Mouse (Mus musculus): Measurements from ENCODE around the gene Ptprd. TPM values are rescaled to one million over a fixed set of nuclear protein-coding genes. Genes with fewer than 3 reads are reported as not detected.

Ptprd gene
- polyA plus RNA-seq, 1 experiment from 2014 or later, result 46.2 TPM

GRCm38 (mm10) chr4:76344059-76344458 lies 1867.7 kb downstream of the Ptprd start:
- H3K9ac ChIP-seq (ENCODE audit: low read depth, low read length), result no peak overlapping the region
- H3K4me1 ChIP-seq (ENCODE audit: control insufficient read depth, insufficient read depth, low read length), result no peaks in the 10 kb centered on the region
- H3K36me3 ChIP-seq (ENCODE audit: control insufficient read depth, insufficient read depth, low read length), result no peaks in the 10 kb centered on the region
- WGBS, result 68% methylated on average over 3 of the region's 3 CpGs
- no peaks in the 10 kb centered on the region for H3K27me3 ChIP-seq (replicated peaks; ENCODE audit: control insufficient read depth, insufficient read depth, low read length)
- H3K9me3 ChIP-seq (ENCODE audit: control insufficient read depth, low read length), result no peaks in the 10 kb centered on the region
- ATAC-seq (ENCODE audit: low read depth) (no peak), DNase-seq (ENCODE audit: low spot score) (no peak)
- no peak overlapping the region for H3K27ac ChIP-seq (replicated peaks; ENCODE audit: low read depth, low read length)
- no peak overlapping the region for H3K4me2 ChIP-seq (ENCODE audit: low read depth, low read length)
- H3K4me3 ChIP-seq (ENCODE audit: low read depth, low read length), result no peak overlapping the region

DNA sequence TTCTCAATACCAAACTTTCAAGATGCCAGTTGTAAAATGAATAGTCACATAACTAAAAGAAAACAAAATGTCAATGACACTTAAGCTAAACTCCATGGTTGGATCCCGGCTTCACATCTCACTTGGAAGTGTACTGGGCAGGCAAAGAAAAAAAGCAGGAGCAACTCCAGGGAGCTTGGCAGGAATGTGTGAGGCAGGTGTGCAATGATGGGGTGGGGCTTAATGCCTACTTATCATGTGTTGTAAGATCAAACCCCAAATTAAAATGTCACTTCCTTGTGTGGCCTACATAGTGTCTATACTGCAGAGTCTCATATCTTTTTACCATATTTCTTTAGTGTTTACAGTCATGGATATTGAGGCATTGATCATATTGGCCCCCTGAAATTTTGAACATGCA lies 1873.8 kb downstream of the Ptprd start:
- Histone ChIP-seq H3K9me3 (ENCODE audit: control insufficient read depth, low read length) (no peaks in the 10 kb centered on the region), H3K4me3 (ENCODE audit: low read depth, low read length) (no peak overlapping the region), H3K36me3 (ENCODE audit: control insufficient read depth, insufficient read depth, low read length) (no peaks in the 10 kb centered on the region), H3K4me2 (ENCODE audit: low read depth, low read length) (no peak overlapping the region), H3K4me1 (ENCODE audit: control insufficient read depth, insufficient read depth, low read length) (no peaks in the 10 kb centered on the region), H3K27me3 (replicated peaks; ENCODE audit: control insufficient read depth, insufficient read depth, low read length) (no peaks in the 10 kb centered on the region), H3K9ac (ENCODE audit: low read depth, low read length) (no peak overlapping the region), H3K27ac (replicated peaks; ENCODE audit: low read depth, low read length) (no peak overlapping the region)
- DNase-seq (ENCODE audit: low spot score), result no peak
- ATAC-seq (ENCODE audit: low read depth), result no peak
- WGBS, result 78% methylated on average over 1 of the region's 1 CpGs

DNA sequence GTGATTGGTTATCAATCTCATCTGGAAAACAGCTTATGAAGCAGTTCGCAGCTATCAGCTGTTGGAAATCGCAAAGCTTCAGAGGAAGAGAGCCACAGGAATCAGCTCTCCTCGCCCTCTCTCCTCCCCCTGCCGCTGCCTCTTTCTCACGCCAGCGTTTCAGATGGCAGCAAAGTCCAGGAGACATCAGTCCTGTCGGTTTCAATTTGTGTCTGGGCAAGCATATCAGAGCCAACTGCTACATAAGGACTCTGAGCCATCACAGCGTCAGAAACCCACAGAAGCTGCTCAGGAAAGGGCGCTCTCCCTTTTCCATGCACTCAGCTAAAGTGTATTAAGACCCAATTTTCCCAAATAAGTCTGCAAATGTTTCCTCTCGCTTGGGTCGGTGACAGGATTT lies 1884.4 kb downstream of the Ptprd start:
- peak; percentile 68; the same call in 1 of the 2 replicates for ATAC-seq (ENCODE audit: low read depth)
- Histone ChIP-seq H3K4me3 (ENCODE audit: low read depth, low read length) (0 out of 2 replicates have a peak overlapping the region, but pooled peaks have one; percentile 13), H3K27ac (replicated peaks; ENCODE audit: low read depth, low read length) (no peak overlapping the region; the same call in 1 of the 2 replicates)

GRCm38 (mm10) chr4:76325646-76326045 lies 1886.1 kb downstream of the Ptprd start:
- H3K4me2 ChIP-seq (ENCODE audit: low read depth, low read length), result no peak overlapping the region
- DNase-seq (ENCODE audit: low spot score) (no peak), ATAC-seq (ENCODE audit: low read depth) (no peak)
- H3K36me3 ChIP-seq (ENCODE audit: control insufficient read depth, insufficient read depth, low read length), result no peaks in the 10 kb centered on the region
- no peaks in the 10 kb centered on the region for H3K27me3 ChIP-seq (replicated peaks; ENCODE audit: control insufficient read depth, insufficient read depth, low read length)
- no peak overlapping the region for H3K4me3 ChIP-seq (ENCODE audit: low read depth, low read length)
- H3K4me1 ChIP-seq (ENCODE audit: control insufficient read depth, insufficient read depth, low read length), result peaks cover 33% of the 10 kb centered on the region
- H3K27ac ChIP-seq (replicated peaks; ENCODE audit: low read depth, low read length), result no peak overlapping the region; the same call in 1 of the 2 replicates
- 83% methylated on average over 3 of the region's 3 CpGs for WGBS
- H3K9me3 ChIP-seq (ENCODE audit: control insufficient read depth, low read length), result no peaks in the 10 kb centered on the region
- H3K9ac ChIP-seq (ENCODE audit: low read depth, low read length), result no peak overlapping the region

More for the DNA sequence above, 1884.4 kb downstream of the Ptprd start:
- Histone ChIP-seq H3K27me3 (replicated peaks; ENCODE audit: control insufficient read depth, insufficient read depth, low read length) (no peaks in the 10 kb centered on the region), H3K36me3 (ENCODE audit: control insufficient read depth, insufficient read depth, low read length) (no peaks in the 10 kb centered on the region), H3K4me1 (ENCODE audit: control insufficient read depth, insufficient read depth, low read length) (peaks cover 27% of the 10 kb centered on the region), H3K9me3 (ENCODE audit: control insufficient read depth, low read length) (no peaks in the 10 kb centered on the region), H3K4me2 (ENCODE audit: low read depth, low read length) (peak overlapping the region; percentile 45), H3K9ac (ENCODE audit: low read depth, low read length) (no peak overlapping the region)
- peak; percentile 82 for DNase-seq (ENCODE audit: low spot score)
- 8% methylated on average over 11 of the region's 11 CpGs for WGBS

- ATAC-seq (ENCODE audit: low read depth) (peak; percentile 33; the same call in 1 of the 2 replicates), DNase-seq (ENCODE audit: low spot score) (peak; percentile 61)
- Histone ChIP-seq H3K36me3 (ENCODE audit: control insufficient read depth, insufficient read depth, low read length) (no peaks in the 10 kb centered on the region), H3K27ac (replicated peaks; ENCODE audit: low read depth, low read length) (peak overlapping the region; percentile 52; the same call in 1 of the 2 replicates), H3K4me2 (ENCODE audit: low read depth, low read length) (no peak overlapping the region), H3K4me3 (ENCODE audit: low read depth, low read length) (no peak overlapping the region), H3K27me3 (replicated peaks; ENCODE audit: control insufficient read depth, insufficient read depth, low read length) (no peaks in the 10 kb centered on the region), H3K9me3 (ENCODE audit: control insufficient read depth, low read length) (no peaks in the 10 kb centered on the region), H3K9ac (ENCODE audit: low read depth, low read length) (no peak overlapping the region), H3K4me1 (ENCODE audit: control insufficient read depth, insufficient read depth, low read length) (peaks cover 35% of the 10 kb centered on the region)
- 53% methylated on average over 10 of the region's 10 CpGs for WGBS
Observed at GRCm38 (mm10) chr4:76324928-76325327, 1886.8 kb downstream of the Ptprd start.

DNA sequence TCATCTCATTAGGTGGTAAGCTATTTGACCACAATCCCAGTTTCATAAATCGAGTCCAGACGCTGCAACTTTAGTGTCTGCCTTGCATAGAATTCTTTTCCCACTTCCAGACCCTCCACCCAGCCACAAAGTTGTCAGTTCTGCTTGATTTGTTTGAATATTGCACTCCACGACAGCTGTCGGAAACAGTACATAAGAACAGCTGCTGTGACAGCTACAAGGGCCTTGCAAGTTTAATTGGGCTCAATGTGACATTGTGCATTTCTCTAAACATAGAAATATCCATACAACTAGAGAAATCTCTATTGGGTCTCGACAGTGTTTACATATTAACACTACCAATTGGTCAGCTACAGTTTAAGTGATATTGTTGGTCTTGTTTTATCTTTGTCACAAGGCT lies 1887.3 kb downstream of the Ptprd start:
- WGBS, result 39% methylated on average over 5 of the region's 5 CpGs
- Histone ChIP-seq H3K36me3 (ENCODE audit: control insufficient read depth, insufficient read depth, low read length) (no peaks in the 10 kb centered on the region), H3K27me3 (replicated peaks; ENCODE audit: control insufficient read depth, insufficient read depth, low read length) (no peaks in the 10 kb centered on the region), H3K4me2 (ENCODE audit: low read depth, low read length) (no peak overlapping the region), H3K9me3 (ENCODE audit: control insufficient read depth, low read length) (no peaks in the 10 kb centered on the region), H3K4me3 (ENCODE audit: low read depth, low read length) (no peak overlapping the region), H3K27ac (replicated peaks; ENCODE audit: low read depth, low read length) (peak overlapping the region; percentile 52; the same call in 1 of the 2 replicates), H3K4me1 (ENCODE audit: control insufficient read depth, insufficient read depth, low read length) (peaks cover 35% of the 10 kb centered on the region), H3K9ac (ENCODE audit: low read depth, low read length) (no peak overlapping the region)
- peak; percentile 50; the same call in 1 of the 2 replicates for ATAC-seq (ENCODE audit: low read depth)
- peak; percentile 81 for DNase-seq (ENCODE audit: low spot score)

GRCm38 (mm10) chr4:76319874-76320273 lies 1891.9 kb downstream of the Ptprd start:
- Histone ChIP-seq H3K27ac (replicated peaks; ENCODE audit: low read depth, low read length) (no peak overlapping the region), H3K9ac (ENCODE audit: low read depth, low read length) (no peak overlapping the region), H3K4me1 (ENCODE audit: control insufficient read depth, insufficient read depth, low read length) (peaks cover 20% of the 10 kb centered on the region), H3K4me2 (ENCODE audit: low read depth, low read length) (no peak overlapping the region), H3K9me3 (ENCODE audit: control insufficient read depth, low read length) (no peaks in the 10 kb centered on the region), H3K27me3 (replicated peaks; ENCODE audit: control insufficient read depth, insufficient read depth, low read length) (no peaks in the 10 kb centered on the region), H3K36me3 (ENCODE audit: control insufficient read depth, insufficient read depth, low read length) (0 out of 2 replicates have a peak, but pooled peaks cover 4% of the 10 kb centered on the region), H3K4me3 (ENCODE audit: low read depth, low read length) (no peak overlapping the region)
- DNase-seq (ENCODE audit: low spot score) (peak; percentile 59), ATAC-seq (ENCODE audit: low read depth) (peak; percentile 64; the same call in 1 of the 2 replicates)
- WGBS, result 51% methylated on average over 4 of the region's 4 CpGs

DNA sequence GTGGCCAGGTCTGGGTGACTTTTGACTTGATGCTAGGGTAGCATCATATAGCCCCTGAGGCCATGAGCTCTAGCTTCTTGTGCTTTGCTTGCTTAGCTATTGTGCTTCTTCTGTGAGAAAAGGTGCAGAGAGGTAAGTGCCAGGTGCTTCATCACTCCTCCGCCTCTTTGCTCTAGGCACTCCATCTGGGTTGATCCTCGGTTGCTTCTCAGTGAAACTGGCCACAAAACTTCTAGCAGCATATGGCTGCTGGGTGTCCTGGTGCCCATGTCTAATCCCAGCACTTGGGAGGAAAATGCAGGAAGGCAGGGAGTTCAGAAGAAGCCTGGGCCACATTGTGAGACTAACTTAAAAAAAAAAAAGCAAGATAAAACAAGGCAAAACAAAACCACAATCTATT lies 1895.8 kb downstream of the Ptprd start:
- H3K4me3 ChIP-seq (ENCODE audit: low read depth, low read length), result no peak overlapping the region
- no peak overlapping the region for H3K9ac ChIP-seq (ENCODE audit: low read depth, low read length)
- H3K36me3 ChIP-seq (ENCODE audit: control insufficient read depth, insufficient read depth, low read length), result 0 out of 2 replicates have a peak, but pooled peaks cover 4% of the 10 kb centered on the region
- H3K4me2 ChIP-seq (ENCODE audit: low read depth, low read length), result no peak overlapping the region
- H3K27me3 ChIP-seq (replicated peaks; ENCODE audit: control insufficient read depth, insufficient read depth, low read length), result no peaks in the 10 kb centered on the region
- H3K9me3 ChIP-seq (ENCODE audit: control insufficient read depth, low read length), result no peaks in the 10 kb centered on the region
- H3K27ac ChIP-seq (replicated peaks; ENCODE audit: low read depth, low read length), result no peak overlapping the region
- H3K4me1 ChIP-seq (ENCODE audit: control insufficient read depth, insufficient read depth, low read length), result peaks cover 5% of the 10 kb centered on the region; the same call in 1 of the 2 replicates
- 84% methylated on average over 2 of the region's 2 CpGs for WGBS
- DNase-seq (ENCODE audit: low spot score) (no peak), ATAC-seq (ENCODE audit: low read depth) (no peak)

- H3K36me3 ChIP-seq (ENCODE audit: control insufficient read depth, insufficient read depth, low read length), result 0 out of 2 replicates have a peak, but pooled peaks cover 4% of the 10 kb centered on the region
- no peak overlapping the region for H3K4me2 ChIP-seq (ENCODE audit: low read depth, low read length)
- WGBS, result 71% methylated on average over 3 of the region's 3 CpGs
- H3K9ac ChIP-seq (ENCODE audit: low read depth, low read length), result no peak overlapping the region
- ATAC-seq (ENCODE audit: low read depth), result no peak
- H3K9me3 ChIP-seq (ENCODE audit: control insufficient read depth, low read length), result no peaks in the 10 kb centered on the region
- H3K27me3 ChIP-seq (replicated peaks; ENCODE audit: control insufficient read depth, insufficient read depth, low read length), result no peaks in the 10 kb centered on the region
- no peak for DNase-seq (ENCODE audit: low spot score)
- no peaks in the 10 kb centered on the region for H3K4me1 ChIP-seq (ENCODE audit: control insufficient read depth, insufficient read depth, low read length)
- H3K27ac ChIP-seq (replicated peaks; ENCODE audit: low read depth, low read length), result no peak overlapping the region
- H3K4me3 ChIP-seq (ENCODE audit: low read depth, low read length), result no peak overlapping the region
Observed at GRCm38 (mm10) chr4:76313749-76314148, 1898.0 kb downstream of the Ptprd start.

Measured in embryonic facial prominence, embryonic 14.5 days (tissue).